Mouse (Mus musculus) hindbrain, postnatal 0 days (tissue): ENCODE results near the gene Wfdc13. TPM values are rescaled to one million over a fixed set of nuclear protein-coding genes. Genes with fewer than 3 reads are reported as not detected.
"Not testable (repeated sequence)": the region's sequence is repeated elsewhere in the genome, so short reads cannot be mapped to it uniquely, and the experiment has no call there.

Source experiments
- ATAC-seq: fragments of 200-750 bp; cut with Nextera tagmentation; 2 replicates; pipeline ENCODE4 v1.8.0; 2017; ENCODE audit warnings: mild to moderate bottlenecking, moderate TSS enrichment, moderate library complexity
- DNase-seq: peaks from one replicate; pipeline ENCODE4 v3.0.0-alpha.2; 2015; ENCODE audit warnings: low spot score
- H3K27ac ChIP-seq: fragments of 300-500 bp; sonication (generic); 2 replicates; pipeline ENCODE4 v1.5.1; 2014; ENCODE audit warnings: mild to moderate bottlenecking
- H3K27me3 ChIP-seq: fragments of 300-500 bp; sonication (generic); 2 replicates; pipeline ENCODE4 v1.6.1; 2014; ENCODE audit warnings: low read length, mixed read lengths; ENCODE audit not compliant: insufficient read depth
- H3K36me3 ChIP-seq: fragments of 300-500 bp; sonication (generic); 2 replicates; pipeline ENCODE4 v1.6.1; 2014; ENCODE audit warnings: low read length, mixed read lengths; ENCODE audit not compliant: insufficient read depth
- H3K4me1 ChIP-seq: fragments of 300-500 bp; sonication (generic); 2 replicates; pipeline ENCODE4 v1.6.1; 2014; ENCODE audit warnings: antibody characterized with exemption, low read length, mixed read lengths; ENCODE audit not compliant: insufficient read depth
- H3K4me2 ChIP-seq: fragments of 300-500 bp; sonication (generic); 2 replicates; pipeline ENCODE4 v1.6.1; 2014; ENCODE audit warnings: low read depth, mild to moderate bottlenecking, low read length, moderate library complexity, mixed read lengths
- H3K4me3 ChIP-seq: fragments of 300-500 bp; sonication (generic); 2 replicates; pipeline ENCODE4 v1.5.1; 2014; ENCODE audit warnings: low read length
- H3K9ac ChIP-seq: fragments of 300-500 bp; sonication (generic); replicated peaks from 2 replicates; pipeline ENCODE4 v1.6.1; 2014; ENCODE audit warnings: mild to moderate bottlenecking, low read length, moderate library complexity, mixed read lengths
- H3K9me3 ChIP-seq: fragments of 300-500 bp; sonication (generic); 2 replicates; pipeline ENCODE4 v1.6.1; 2016; ENCODE audit warnings: low read length, mixed read lengths
- CTCF ChIP-seq: IDR thresholded peaks from 2 replicates; pipeline ENCODE4 v1.5.1; 2016; ENCODE audit warnings: antibody characterized with exemption, control low read depth, low read depth
- WGBS: fragments of 180-500 bp; shearing (Covaris S2); extraction: QIAGEN DNeasy Blood & Tissue Kit; methylation state at CpG from one replicate; pipeline ENCODE4 v1.1.7; 2014; 5-methylcytosine and 5-hydroxymethylcytosine counted together
- polyA plus RNA-seq: library from polyadenylated mRNA; unstranded; fragments of >200 nt; fragmentation: Nextera tagmentation; extraction: Ambion mirVana; gene quantifications from 2 replicates; pipeline ENCODE4 v1.2.1, GENCODE M21; 2015
- total RNA-seq: library from RNA; depleted of rRNA; stranded (reverse); fragments of >200 nt; gene quantifications from 2 replicates; pipeline ENCODE4 v1.2.3, GENCODE M21; 2014

The Wfdc13 gene
- total and polyA plus RNA-seq, 2 experiments from 2014 or later: not detected

DNA sequence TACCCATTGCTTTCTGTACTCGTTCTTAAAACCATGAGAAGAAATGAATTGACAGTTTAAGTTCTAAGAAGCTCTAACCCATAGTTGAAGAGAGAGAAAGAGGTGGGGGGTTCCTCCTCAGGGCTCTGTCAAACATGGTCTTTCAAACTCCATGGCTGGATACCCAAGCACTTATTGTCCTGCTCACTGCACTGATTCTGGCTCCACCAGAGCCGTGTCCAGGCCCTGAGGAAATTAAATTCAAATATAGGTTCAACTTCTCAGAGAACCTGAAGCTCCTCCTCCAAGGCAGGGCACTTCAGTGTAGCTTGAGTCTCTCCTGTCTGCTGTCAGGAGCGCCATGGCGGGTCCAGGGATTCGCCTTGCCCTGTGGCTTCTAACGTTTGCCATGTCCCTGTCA is 30.1 kb downstream of the Wfdc13 start, which contains the start of gene Spint5:
Spint5 (plus strand) TSS at position 301 of the 400 bp plus-strand sequence.
- DNase-seq (no peak), ATAC-seq (no peak)
- Histone ChIP-seq H3K4me2 (no peak within 1 kb of the TSS), H3K27ac (no peak within 1 kb of the TSS), H3K4me1 (no peaks in the 10 kb centered on the region), H3K4me3 (no peak within 1 kb of the TSS), H3K9me3 (no peaks in the 10 kb centered on the region), H3K27me3 (no peaks in the 10 kb centered on the region), H3K36me3 (no peaks in the 10 kb centered on the region), H3K9ac (no peak within 1 kb of the TSS)
- TF ChIP-seq CTCF: no peak
- WGBS: 80% methylated on average over 6 of the region's 6 CpGs

DNA sequence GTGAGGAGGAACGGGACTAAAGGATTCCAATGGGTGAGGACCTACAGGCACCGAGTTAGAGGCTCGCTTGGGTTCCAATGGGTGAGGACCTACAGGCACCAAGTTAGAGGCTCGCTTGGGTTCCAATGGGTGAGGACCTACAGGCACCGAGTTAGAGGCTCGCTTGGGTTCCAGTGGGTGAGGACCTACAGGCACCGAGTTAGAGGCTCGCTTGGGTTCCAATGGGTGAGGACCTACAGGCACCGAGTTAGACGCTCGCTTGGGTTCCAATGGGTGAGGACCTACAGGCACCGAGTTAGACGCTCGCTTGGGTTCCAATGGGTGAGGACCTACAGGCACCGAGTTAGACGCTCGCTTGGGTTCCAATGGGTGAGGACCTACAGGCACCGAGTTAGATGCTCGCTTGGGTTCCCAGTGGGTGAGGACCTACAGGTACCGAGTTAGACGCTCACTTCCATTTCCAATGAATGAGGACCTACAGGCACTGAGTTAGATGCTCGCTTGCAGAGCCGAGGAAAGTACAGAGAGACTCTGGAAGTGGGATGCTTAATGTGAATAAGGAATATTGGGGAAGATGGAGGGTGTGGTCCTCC is 31.4 kb downstream of the Wfdc13 start:
- H3K36me3 ChIP-seq, DNase-seq, ATAC-seq, H3K4me2 ChIP-seq, H3K4me3 ChIP-seq, H3K9me3 ChIP-seq, H3K9ac ChIP-seq, H3K27me3 ChIP-seq, H3K27ac ChIP-seq, H3K4me1 ChIP-seq: not testable (repeated sequence)
- 90% methylated on average over 21 of the region's 23 CpGs for WGBS

DNA sequence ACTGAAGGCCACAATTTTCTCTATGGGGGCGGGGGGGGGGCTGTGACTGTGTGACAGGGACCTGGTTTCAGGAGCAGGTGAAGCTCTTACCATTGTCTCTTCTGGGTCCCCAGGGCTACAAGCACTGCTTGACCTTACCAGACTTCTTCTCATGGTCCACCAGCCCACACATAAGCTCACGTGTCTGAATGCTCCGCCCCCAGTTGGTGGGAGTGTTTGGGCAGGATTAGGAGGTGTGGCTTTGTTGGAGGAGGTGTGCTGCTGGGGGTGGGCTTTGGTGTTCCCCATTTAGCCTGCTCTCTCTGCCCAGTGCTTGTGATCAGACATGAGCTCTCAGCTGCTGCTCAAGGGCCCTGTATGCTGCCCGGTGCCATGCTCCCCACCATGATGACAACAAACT is 38.4 kb downstream of the Wfdc13 start:
- H3K36me3 ChIP-seq: no peaks in the 10 kb centered on the region
- no peak overlapping the region for H3K4me2 ChIP-seq
- no peaks in the 10 kb centered on the region for H3K4me1 ChIP-seq
- H3K27me3 ChIP-seq: no peaks in the 10 kb centered on the region
- no peak overlapping the region for H3K9ac ChIP-seq
- no peaks in the 10 kb centered on the region for H3K9me3 ChIP-seq
- 64% methylated on average over 4 of the region's 4 CpGs for WGBS
- no peak overlapping the region for H3K27ac ChIP-seq
- no peak for TF ChIP-seq CTCF
- no peak overlapping the region for H3K4me3 ChIP-seq
- DNase-seq (no peak), ATAC-seq (no peak)

DNA sequence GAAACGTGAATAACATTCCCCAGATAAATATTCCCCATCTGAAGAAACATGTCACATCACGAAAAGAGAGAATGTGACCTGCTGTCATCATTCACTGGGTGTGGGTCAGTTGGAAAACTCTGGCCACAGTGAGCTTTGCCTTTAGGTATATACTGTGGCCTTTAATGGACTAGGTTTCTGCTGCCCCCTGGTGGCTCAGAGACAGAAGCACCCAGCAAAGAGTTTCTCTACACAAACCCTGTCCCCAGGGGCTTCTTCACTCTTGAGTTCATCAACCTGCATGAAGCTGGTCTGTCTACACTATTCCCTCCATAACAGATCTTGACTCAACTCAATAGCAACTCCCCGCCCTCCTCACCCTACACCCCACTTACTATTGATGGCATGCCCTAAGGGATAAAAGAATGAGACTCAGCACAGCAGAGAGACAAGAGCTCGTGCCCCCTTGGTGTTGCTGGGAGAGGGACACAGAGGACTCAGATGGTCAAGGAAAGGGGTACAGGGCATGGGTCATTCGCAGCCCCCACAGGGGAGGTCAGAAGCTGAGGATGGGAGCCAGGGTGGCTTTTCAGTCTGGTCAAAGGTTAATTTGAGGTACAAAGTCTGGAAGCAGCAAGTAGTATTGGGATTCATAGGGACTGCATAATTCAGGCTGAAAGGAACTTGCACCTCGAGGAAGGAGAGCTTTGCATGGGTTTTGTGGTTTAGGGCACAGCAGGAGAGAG is 41.1 kb downstream of the Wfdc13 start:
- Histone ChIP-seq H3K9ac (no peak overlapping the region), H3K9me3 (no peaks in the 10 kb centered on the region), H3K4me2 (no peak overlapping the region), H3K27ac (no peak overlapping the region), H3K4me3 (no peak overlapping the region), H3K36me3 (no peaks in the 10 kb centered on the region), H3K27me3 (no peaks in the 10 kb centered on the region), H3K4me1 (no peaks in the 10 kb centered on the region)
- DNase-seq: peak; percentile 89
- WGBS: 23% methylated on average over 6 of the region's 6 CpGs
- peak; percentile 64; the same call in 1 of the 2 replicates for ATAC-seq
- TF ChIP-seq CTCF: peak; percentile 91

DNA sequence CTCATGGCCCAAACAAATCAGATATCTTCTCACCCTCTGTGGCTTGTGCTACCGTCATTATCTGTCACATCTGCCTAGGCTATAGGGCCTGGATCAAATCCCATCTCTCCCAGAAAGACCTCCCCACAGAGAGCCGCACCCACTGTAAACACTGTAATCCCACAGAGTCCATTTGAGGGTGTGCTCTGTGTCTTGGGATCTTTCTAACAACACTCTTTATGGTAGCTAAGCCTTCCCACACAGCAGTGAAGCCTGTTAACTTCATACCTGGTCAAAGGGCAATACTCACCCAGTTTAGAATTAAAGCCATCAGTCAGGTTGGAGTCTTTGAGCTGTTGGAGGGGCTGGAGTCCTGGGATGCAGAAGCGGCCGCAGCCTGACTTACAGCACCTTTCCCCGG is 46.8 kb downstream of the Wfdc13 start:
- Histone ChIP-seq H3K36me3 (no peaks in the 10 kb centered on the region), H3K9ac (no peak overlapping the region), H3K9me3 (no peaks in the 10 kb centered on the region), H3K4me2 (no peak overlapping the region), H3K27ac (no peak overlapping the region), H3K4me3 (no peak overlapping the region), H3K27me3 (no peaks in the 10 kb centered on the region), H3K4me1 (no peaks in the 10 kb centered on the region)
- ATAC-seq (no peak), DNase-seq (no peak)
- 73% methylated on average over 5 of the region's 5 CpGs for WGBS
- no peak for TF ChIP-seq CTCF

DNA sequence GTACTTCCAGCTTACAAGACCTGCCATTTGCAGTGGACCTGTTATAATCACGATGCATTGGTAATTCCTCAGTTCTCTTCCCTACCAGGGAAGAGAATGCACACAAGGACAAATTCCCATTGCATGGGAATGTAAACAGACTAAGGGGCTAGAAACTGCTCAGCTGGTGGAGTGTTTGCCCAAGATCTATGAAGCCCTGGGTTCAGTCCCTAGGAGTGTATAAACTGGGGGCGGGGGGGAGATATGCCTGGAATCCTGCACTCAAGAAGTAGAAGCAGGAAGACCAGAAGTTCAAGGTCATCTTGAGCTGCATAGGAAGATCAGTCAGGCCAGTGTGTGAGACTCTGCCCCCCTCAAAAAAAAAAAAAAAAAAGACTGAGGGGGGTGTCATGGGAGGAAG is 48.4 kb downstream of the Wfdc13 start:
- WGBS: 93% methylated on average over 2 of the region's 2 CpGs
- no peaks in the 10 kb centered on the region for H3K9me3 ChIP-seq
- no peak overlapping the region for H3K4me2 ChIP-seq
- H3K27me3 ChIP-seq: no peaks in the 10 kb centered on the region
- H3K4me1 ChIP-seq: no peaks in the 10 kb centered on the region
- no peak overlapping the region for H3K4me3 ChIP-seq
- ATAC-seq (no peak), DNase-seq (no peak)
- TF ChIP-seq CTCF: no peak
- no peak overlapping the region for H3K27ac ChIP-seq
- no peaks in the 10 kb centered on the region for H3K36me3 ChIP-seq
- H3K9ac ChIP-seq: no peak overlapping the region

DNA sequence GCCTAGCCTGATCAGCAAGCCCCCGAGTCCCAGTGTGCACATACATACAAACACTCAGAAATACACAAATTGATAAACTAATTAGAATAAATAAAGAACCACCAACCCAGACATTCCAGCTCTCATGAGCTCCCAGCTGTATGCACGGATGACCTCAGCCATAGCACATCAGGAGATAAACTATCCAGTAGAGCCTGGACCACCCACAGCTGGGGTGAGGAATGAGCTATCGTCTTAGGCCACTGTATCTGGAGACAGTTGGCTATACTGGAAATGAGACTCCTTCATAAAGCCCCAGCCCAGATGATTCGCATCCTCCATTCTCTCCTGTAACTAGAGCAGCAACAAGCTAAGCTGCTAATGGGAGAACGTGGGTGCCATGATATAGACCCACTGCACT is 49.9 kb downstream of the Wfdc13 start:
- Histone ChIP-seq H3K9me3 (no peaks in the 10 kb centered on the region), H3K4me3 (no peak overlapping the region), H3K9ac (no peak overlapping the region), H3K4me1 (no peaks in the 10 kb centered on the region), H3K27me3 (no peaks in the 10 kb centered on the region), H3K4me2 (no peak overlapping the region), H3K36me3 (no peaks in the 10 kb centered on the region), H3K27ac (no peak overlapping the region)
- ATAC-seq (no peak), DNase-seq (no peak)
- 89% methylated on average over 5 of the region's 5 CpGs for WGBS
- TF ChIP-seq CTCF: no peak
